Comparison of ENCODE assay signal across 12 mouse cellular contexts in genomic region chr19:47452682-47453081, GRCm38 (mm10). TPM values are rescaled to one million over a fixed set of nuclear protein-coding genes. Genes with fewer than 3 reads are reported as not detected.
DNase-seq lines count a peak whose midpoint lies in the region; ATAC-seq and TF ChIP-seq lines count a peak whose summit lies in the region.
"Had no signal": no experiment of that assay in that cellular context is flagged by ENCODE, and none has a peak within 500 bp of the region (broad histone marks: within the 10 kb centered on the region; RNA-seq: fewer than 3 reads in every experiment).

No protein-coding gene starts in this region.

- H3K27me3 ChIP-seq in heart, embryonic 16.5 days (ENCODE audit: control insufficient read depth, insufficient read depth, low read length): no peaks in the 10 kb centered on the region
- H3K27me3 ChIP-seq in kidney, postnatal 0 days (ENCODE audit: insufficient read depth, low read length): no peaks in the 10 kb centered on the region
- H3K27me3 ChIP-seq: neural tube, embryonic 15.5 days had no signal

- no peak overlapping the region for H3K4me3 ChIP-seq in heart, embryonic 16.5 days (ENCODE audit: low read length)
- H3K4me3 ChIP-seq in kidney, postnatal 0 days (replicated peaks; ENCODE audit: low read depth, low read length): no peak overlapping the region
- no peak overlapping the region for H3K4me3 ChIP-seq in left cerebral cortex, adult 2 months
- H3K4me3 ChIP-seq: midbrain, embryonic 13.5 days; neural tube, embryonic 15.5 days had no signal

- DNase-seq in adrenal gland, adult 2 months: peak; percentile 33
- no peak for DNase-seq in adrenal gland, adult 18-20 months (ENCODE audit: low spot score in 2 of 2)
- peak; percentile 76 for DNase-seq in gastrocnemius, postnatal 25 days
- DNase-seq in kidney, postnatal 0 days (ENCODE audit: low spot score): no peak
- no peak for DNase-seq in T-cell, adult 2 months (ENCODE audit: low spot score)
- DNase-seq in right cerebral cortex, postnatal 10 days (ENCODE audit: low spot score in 2 of 2): no peak
- no peak for DNase-seq in left cerebral cortex, adult 2 months (ENCODE audit: extremely low spot score in 1 of 2, low spot score in 2 of 2)
- DNase-seq: embryo, embryonic 11 days had no signal

- H3K4me2 ChIP-seq in heart, embryonic 16.5 days (ENCODE audit: low read depth, low read length): no peak overlapping the region
- H3K4me2 ChIP-seq in kidney, postnatal 0 days (ENCODE audit: low read length): no peak overlapping the region
- H3K4me2 ChIP-seq: midbrain, embryonic 13.5 days; neural tube, embryonic 15.5 days had no signal

- H3K27ac ChIP-seq in heart, embryonic 16.5 days (ENCODE audit: low read length): peak overlapping the region; percentile 72
- H3K27ac ChIP-seq in kidney, postnatal 0 days: 0 out of 2 replicates have a peak overlapping the region, but pooled peaks have one; percentile 25
- H3K27ac ChIP-seq in left cerebral cortex, adult 2 months: no peak overlapping the region
- H3K27ac ChIP-seq: midbrain, embryonic 13.5 days; neural tube, embryonic 15.5 days had no signal

- intact Hi-C loops in left cerebral cortex, adult 2 months (cut with DNase I): no loop called here

- ATAC-seq in heart, embryonic 16.5 days (replicated peaks; ENCODE audit: extremely low read depth, insufficient read depth, low FRiP score): no peak
- no peak for ATAC-seq in kidney, postnatal 0 days (replicated peaks; ENCODE audit: low FRiP score, low read depth)
- ATAC-seq: intestine, embryonic 16.5 days; midbrain, embryonic 13.5 days had no signal

- no peak overlapping the region for H3K9ac ChIP-seq in heart, embryonic 16.5 days (ENCODE audit: low read length)
- no peak overlapping the region for H3K9ac ChIP-seq in kidney, postnatal 0 days (ENCODE audit: low read depth, low read length)
- H3K9ac ChIP-seq: midbrain, embryonic 13.5 days; neural tube, embryonic 15.5 days had no signal

- peaks cover 95% of the 10 kb centered on the region for H3K4me1 ChIP-seq in heart, embryonic 16.5 days (ENCODE audit: control insufficient read depth, insufficient read depth, low read length)
- peaks cover 30% of the 10 kb centered on the region for H3K4me1 ChIP-seq in kidney, postnatal 0 days (replicated peaks; ENCODE audit: insufficient read depth, low read length)

- H3K9me3 ChIP-seq in heart, embryonic 16.5 days (replicated peaks; ENCODE audit: control insufficient read depth, low read length): no peaks in the 10 kb centered on the region
- no peaks in the 10 kb centered on the region for H3K9me3 ChIP-seq in kidney, postnatal 0 days (replicated peaks; ENCODE audit: low read length)
- H3K9me3 ChIP-seq: midbrain, embryonic 13.5 days; neural tube, embryonic 15.5 days had no signal

- H3K36me3 ChIP-seq in heart, embryonic 16.5 days (ENCODE audit: control insufficient read depth, insufficient read depth): no peaks in the 10 kb centered on the region
- no peaks in the 10 kb centered on the region for H3K36me3 ChIP-seq in kidney, postnatal 0 days (ENCODE audit: insufficient read depth, low read length)
- H3K36me3 ChIP-seq: midbrain, embryonic 13.5 days; neural tube, embryonic 15.5 days had no signal

- no peak for TF ChIP-seq CTCF in kidney, postnatal 0 days (IDR thresholded peaks at IDR 0.05; ENCODE audit: low read depth)
- no peak for TF ChIP-seq CTCF in left cerebral cortex, adult 2 months (IDR thresholded peaks at IDR 0.05)

- WGBS in heart, embryonic 16.5 days: 44% methylated on average over 10 of the region's 10 CpGs
- WGBS in kidney, postnatal 0 days: 64% methylated on average over 10 of the region's 10 CpGs

RNA-seq across cellular contexts. Expression of gene Sh3pxd2a, which starts 11.5 kb away (rescaled TPM):
- total RNA-seq in adrenal gland, adult 2 months (2021): 10 to 100 TPM; 68.2 to 90.0 TPM
- polyA plus RNA-seq in adrenal gland, adult 2 months (2012; rRNA removed): 33.1 and 61.0 TPM in 2 replicates
- 100 to 1,000 TPM in 1 of 2 experiments, 10 to 100 TPM in 1; 55.1 to 103 TPM for total RNA-seq in adrenal gland, adult 18-20 months (2021)
- total RNA-seq in gastrocnemius, postnatal 25 days (2021): 10 to 100 TPM; 37.8 to 46.3 TPM
- polyA plus RNA-seq in heart, embryonic 16.5 days (2015; fragmentation: Nextera tagmentation; extraction: Ambion mirVana): 4.5 and 6.3 TPM in 2 replicates
- 4.1 TPM in 2 replicates for polyA plus RNA-seq in kidney, postnatal 0 days (2015; fragmentation: Nextera tagmentation; extraction: Ambion mirVana)
- 10 to 100 TPM; 30.2 to 36.8 TPM for total RNA-seq in left cerebral cortex, adult 2 months (2021)

Comparison
In these comparisons a context has a peak if more than half of its experiments do, and no peak if none do; other contexts are left out.
1. DNase-seq: peak in adrenal gland, adult 2 months (single experiment) and gastrocnemius, postnatal 25 days (single experiment); none in adrenal gland, adult 18-20 months (0 of 2), kidney, postnatal 0 days (single experiment), T-cell, adult 2 months (single experiment), right cerebral cortex, postnatal 10 days (0 of 2) and left cerebral cortex, adult 2 months (0 of 2).